Mouse (Mus musculus) hindbrain, embryonic 12.5 days (tissue): Measurements from ENCODE around the gene Gcm1. TPM values are rescaled to one million over a fixed set of nuclear protein-coding genes. Genes with fewer than 3 reads are reported as not detected.
"Not testable (repeated sequence)": the region's sequence is repeated elsewhere in the genome, so short reads cannot be mapped to it uniquely, and the experiment has no call there.

Experiments used
- ATAC-seq: fragments of 200-750 bp; cut with Nextera tagmentation; 2 replicates; pipeline ENCODE4 v1.8.0; 2017; ENCODE audit warnings: moderate TSS enrichment; ENCODE audit not compliant: low FRiP score
- H3K27ac ChIP-seq: fragments of 300-500 bp; sonication (generic); 2 replicates; pipeline ENCODE4 v1.5.1; 2016; ENCODE audit warnings: mild to moderate bottlenecking
- H3K27me3 ChIP-seq: fragments of 300-500 bp; sonication (generic); 2 replicates; pipeline ENCODE4 v1.6.1; 2016; ENCODE audit warnings: mild to moderate bottlenecking
- H3K36me3 ChIP-seq: fragments of 300-500 bp; sonication (generic); 2 replicates; pipeline ENCODE4 v1.6.1; 2016; ENCODE audit warnings: mild to moderate bottlenecking
- H3K4me1 ChIP-seq: fragments of 300-500 bp; sonication (generic); 2 replicates; pipeline ENCODE4 v1.6.1; 2016
- H3K4me2 ChIP-seq: fragments of 300-500 bp; sonication (generic); replicated peaks from 2 replicates; pipeline ENCODE4 v1.6.1; 2016; ENCODE audit warnings: mild to moderate bottlenecking
- H3K4me3 ChIP-seq: fragments of 300-500 bp; sonication (generic); 2 replicates; pipeline ENCODE4 v1.5.1; 2016; ENCODE audit warnings: mild to moderate bottlenecking
- H3K9ac ChIP-seq: fragments of 300-500 bp; sonication (generic); 2 replicates; pipeline ENCODE4 v1.6.1; 2016; ENCODE audit warnings: mild to moderate bottlenecking, moderate library complexity
- H3K9me3 ChIP-seq: fragments of 300-500 bp; sonication (generic); replicated peaks from 2 replicates; pipeline ENCODE4 v1.6.1; 2016; ENCODE audit warnings: mild to moderate bottlenecking
- WGBS: fragments of 180-500 bp; shearing (Covaris S2); methylation state at CpG from one replicate; pipeline ENCODE4 v1.1.7; 2016; 5-methylcytosine and 5-hydroxymethylcytosine counted together
- polyA plus RNA-seq: library from polyadenylated mRNA; unstranded; fragments of >200 nt; fragmentation: Nextera tagmentation; extraction: Ambion mirVana; gene quantifications from 2 replicates; pipeline ENCODE4 v1.2.1, GENCODE M21; 2016

The Gcm1 gene
- polyA plus RNA-seq, 1 experiment from 2014 or later, result not detected

- H3K27ac ChIP-seq, result no peak overlapping the region
- no peaks in the 10 kb centered on the region for H3K9me3 ChIP-seq
- no peak overlapping the region for H3K9ac ChIP-seq
- H3K4me1 ChIP-seq, result no peaks in the 10 kb centered on the region
- 77% methylated on average over 3 of the region's 3 CpGs for WGBS
- H3K4me3 ChIP-seq, result no peak overlapping the region
- ATAC-seq, result no peak
- H3K4me2 ChIP-seq, result no peak overlapping the region
- no peaks in the 10 kb centered on the region for H3K27me3 ChIP-seq
- H3K36me3 ChIP-seq, result no peaks in the 10 kb centered on the region
Observed at GRCm38 (mm10) chr9:78054298-78054697, 2.6 kb downstream of the Gcm1 start.

DNA sequence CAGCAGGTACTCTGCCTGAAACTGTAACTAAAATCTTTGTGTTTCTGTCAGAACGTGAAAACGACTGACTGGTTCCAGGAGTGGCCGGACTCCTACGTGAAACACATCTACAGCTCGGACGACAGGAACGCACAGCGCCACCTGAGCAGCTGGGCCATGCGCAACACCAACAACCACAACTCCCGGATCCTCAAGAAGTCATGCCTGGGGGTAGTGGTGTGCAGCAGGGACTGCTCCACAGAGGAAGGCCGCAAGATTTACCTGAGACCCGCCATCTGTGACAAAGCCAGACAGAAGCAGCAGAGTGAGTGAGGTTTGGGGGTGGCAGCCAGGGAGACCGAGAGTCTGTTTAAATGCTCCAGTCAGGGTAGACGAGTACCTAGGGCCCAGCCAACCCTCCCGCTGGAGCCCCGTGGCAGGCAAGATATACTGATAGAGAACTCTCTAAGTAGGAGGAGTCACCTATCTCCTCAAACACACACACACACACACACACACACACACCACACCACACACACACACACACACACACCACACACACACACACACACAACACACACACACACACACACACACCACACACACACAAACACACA lies 7.9 kb downstream of the Gcm1 start:
- Histone ChIP-seq H3K9ac (no peak overlapping the region), H3K9me3 (no peaks in the 10 kb centered on the region), H3K4me3 (no peak overlapping the region), H3K4me1 (no peaks in the 10 kb centered on the region), H3K27me3 (no peaks in the 10 kb centered on the region), H3K27ac (no peak overlapping the region), H3K4me2 (no peak overlapping the region), H3K36me3 (no peaks in the 10 kb centered on the region)
- ATAC-seq, result no peak
- 83% methylated on average over 16 of the region's 16 CpGs for WGBS

DNA sequence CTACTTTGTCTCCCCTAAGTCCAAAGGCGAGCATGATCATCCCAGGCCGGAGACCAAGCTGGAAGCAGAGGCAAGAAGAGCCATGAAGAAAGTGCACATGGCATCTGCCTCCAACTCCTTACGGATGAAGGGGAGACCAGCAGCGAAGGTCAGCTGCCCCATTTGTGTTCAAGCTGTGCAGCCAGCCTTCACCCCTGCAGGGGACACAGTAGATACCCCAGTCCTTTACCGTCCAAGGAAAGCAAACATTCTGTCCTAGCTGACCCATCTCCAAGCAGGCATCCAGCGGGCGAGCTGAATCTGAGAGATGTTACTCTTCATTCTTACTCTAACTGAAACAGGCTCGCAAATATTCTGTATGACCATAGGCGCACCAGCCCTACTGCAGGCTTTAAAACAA lies 10.7 kb downstream of the Gcm1 start:
- Histone ChIP-seq H3K9me3 (no peaks in the 10 kb centered on the region), H3K4me2 (no peak overlapping the region), H3K27me3 (no peaks in the 10 kb centered on the region), H3K4me3 (no peak overlapping the region), H3K36me3 (no peaks in the 10 kb centered on the region), H3K4me1 (no peaks in the 10 kb centered on the region), H3K9ac (no peak overlapping the region), H3K27ac (no peak overlapping the region)
- ATAC-seq, result no peak
- WGBS, result 69% methylated on average over 9 of the region's 9 CpGs

DNA sequence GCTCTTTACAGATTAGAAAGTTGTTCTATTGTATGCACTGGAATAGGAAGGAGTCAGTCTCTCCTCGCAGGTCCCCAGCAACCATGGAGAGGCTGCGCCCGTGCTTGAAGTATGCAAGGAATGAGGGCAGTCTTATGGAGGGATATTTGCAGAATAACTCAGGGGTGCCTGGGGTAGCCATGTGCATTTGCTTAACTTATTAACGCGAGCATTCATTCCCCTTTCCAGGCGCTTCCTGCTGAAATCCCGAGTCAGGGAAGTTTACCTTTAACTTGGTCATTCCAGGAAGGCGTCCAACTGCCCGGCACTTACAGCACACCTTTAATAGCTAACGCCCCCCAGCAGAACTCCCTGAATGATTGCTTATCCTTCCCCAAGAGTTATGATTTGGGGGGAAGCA lies 12.4 kb downstream of the Gcm1 start:
- H3K27ac ChIP-seq, result no peak overlapping the region
- H3K4me2 ChIP-seq, result no peak overlapping the region
- H3K27me3 ChIP-seq, result no peaks in the 10 kb centered on the region
- WGBS, result 67% methylated on average over 10 of the region's 10 CpGs
- H3K9ac ChIP-seq, result no peak overlapping the region
- H3K36me3 ChIP-seq, result no peaks in the 10 kb centered on the region
- H3K9me3 ChIP-seq, result no peaks in the 10 kb centered on the region
- H3K4me1 ChIP-seq, result no peaks in the 10 kb centered on the region
- no peak overlapping the region for H3K4me3 ChIP-seq
- no peak for ATAC-seq

GRCm38 (mm10) chr9:78070496-78070895 lies 18.8 kb downstream of the Gcm1 start:
- H3K4me2 ChIP-seq, result no peak overlapping the region
- H3K9me3 ChIP-seq, result no peaks in the 10 kb centered on the region
- H3K4me1 ChIP-seq, result 0 out of 2 replicates have a peak, but pooled peaks cover 2% of the 10 kb centered on the region
- 74% methylated on average over 5 of the region's 5 CpGs for WGBS
- no peaks in the 10 kb centered on the region for H3K27me3 ChIP-seq
- ATAC-seq, result no peak
- H3K4me3 ChIP-seq, result no peak overlapping the region
- H3K27ac ChIP-seq, result no peak overlapping the region
- H3K36me3 ChIP-seq, result no peaks in the 10 kb centered on the region
- H3K9ac ChIP-seq, result no peak overlapping the region

DNA sequence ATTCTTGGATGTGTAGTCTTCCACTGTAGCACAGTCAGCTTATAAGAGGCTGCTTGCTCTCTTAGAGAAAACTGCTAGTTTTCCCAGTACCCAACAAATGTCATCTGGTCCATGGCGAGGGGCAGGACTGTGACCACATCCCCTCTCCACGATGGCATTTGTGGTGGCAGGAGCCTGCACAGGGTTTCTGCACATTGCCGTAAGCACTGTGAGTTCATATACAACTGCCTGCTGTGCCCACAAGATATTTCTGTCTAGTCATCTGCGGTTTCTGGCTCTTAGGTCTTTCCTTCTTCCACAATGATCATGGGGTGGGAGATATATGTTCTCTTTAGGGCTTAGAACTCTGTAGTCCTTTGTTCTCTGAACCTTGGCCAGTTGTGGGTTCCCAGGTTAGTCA lies 19.9 kb downstream of the Gcm1 start:
- no peaks in the 10 kb centered on the region for H3K9me3 ChIP-seq
- no peak overlapping the region for H3K9ac ChIP-seq
- no peak overlapping the region for H3K4me3 ChIP-seq
- WGBS, result 92% methylated on average over 4 of the region's 4 CpGs
- H3K27me3 ChIP-seq, result no peaks in the 10 kb centered on the region
- ATAC-seq, result no peak
- no peak overlapping the region for H3K27ac ChIP-seq
- H3K36me3 ChIP-seq, result no peaks in the 10 kb centered on the region
- 0 out of 2 replicates have a peak, but pooled peaks cover 2% of the 10 kb centered on the region for H3K4me1 ChIP-seq
- H3K4me2 ChIP-seq, result no peak overlapping the region

DNA sequence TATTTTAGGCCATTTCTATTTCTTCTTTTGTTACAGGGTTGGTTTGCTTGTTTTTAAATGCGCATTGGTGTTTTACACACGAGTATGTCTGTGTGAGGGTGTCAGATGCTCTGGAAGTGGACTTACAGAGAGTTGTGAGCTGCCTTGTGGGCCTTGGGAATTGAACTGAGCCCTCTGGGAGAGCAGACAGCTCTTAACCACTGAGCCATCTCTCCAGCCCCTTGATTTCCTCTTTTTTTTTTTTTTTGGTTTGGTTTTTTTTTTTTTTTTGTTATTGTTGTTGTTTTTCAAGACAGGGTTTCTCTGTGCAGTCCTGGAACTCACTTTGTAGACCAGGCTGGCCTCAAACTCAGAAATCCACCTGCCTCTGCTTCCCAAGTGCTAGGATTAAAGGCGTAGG lies 21.6 kb downstream of the Gcm1 start:
- H3K36me3 ChIP-seq, ATAC-seq, H3K27ac ChIP-seq, H3K27me3 ChIP-seq, H3K4me3 ChIP-seq, H3K4me2 ChIP-seq, H3K9ac ChIP-seq, H3K4me1 ChIP-seq, H3K9me3 ChIP-seq: not testable (repeated sequence)
- 86% methylated on average over 3 of the region's 3 CpGs for WGBS

GRCm38 (mm10) chr9:78073713-78074340 lies 22.1 kb downstream of the Gcm1 start:
- Histone ChIP-seq H3K36me3 (no peaks in the 10 kb centered on the region), H3K9ac (no peak overlapping the region), H3K9me3 (no peaks in the 10 kb centered on the region), H3K27ac (no peak overlapping the region), H3K27me3 (no peaks in the 10 kb centered on the region), H3K4me2 (no peak overlapping the region), H3K4me1 (0 out of 2 replicates have a peak, but pooled peaks cover 2% of the 10 kb centered on the region), H3K4me3 (no peak overlapping the region)
- ATAC-seq, result no peak
- 90% methylated on average over 13 of the region's 13 CpGs for WGBS

- H3K4me3 ChIP-seq, result no peak overlapping the region
- no peak for ATAC-seq
- H3K36me3 ChIP-seq, result no peaks in the 10 kb centered on the region
- 85% methylated on average over 3 of the region's 3 CpGs for WGBS
- H3K27ac ChIP-seq, result no peak overlapping the region
- H3K9me3 ChIP-seq, result no peaks in the 10 kb centered on the region
- no peak overlapping the region for H3K9ac ChIP-seq
- 0 out of 2 replicates have a peak, but pooled peaks cover 2% of the 10 kb centered on the region for H3K4me1 ChIP-seq
- no peaks in the 10 kb centered on the region for H3K27me3 ChIP-seq
- H3K4me2 ChIP-seq, result no peak overlapping the region
Observed at GRCm38 (mm10) chr9:78075256-78075655, 23.5 kb downstream of the Gcm1 start.

GRCm38 (mm10) chr9:78078240-78078639 lies 26.5 kb downstream of the Gcm1 start:
- WGBS, result 43% methylated on average over 2 of the region's 2 CpGs
- Histone ChIP-seq H3K27ac (no peak overlapping the region), H3K27me3 (no peaks in the 10 kb centered on the region), H3K4me1 (no peaks in the 10 kb centered on the region), H3K36me3 (peaks cover 16% of the 10 kb centered on the region), H3K9ac (no peak overlapping the region), H3K4me3 (no peak overlapping the region), H3K4me2 (no peak overlapping the region), H3K9me3 (no peaks in the 10 kb centered on the region)
- no peak for ATAC-seq

DNA sequence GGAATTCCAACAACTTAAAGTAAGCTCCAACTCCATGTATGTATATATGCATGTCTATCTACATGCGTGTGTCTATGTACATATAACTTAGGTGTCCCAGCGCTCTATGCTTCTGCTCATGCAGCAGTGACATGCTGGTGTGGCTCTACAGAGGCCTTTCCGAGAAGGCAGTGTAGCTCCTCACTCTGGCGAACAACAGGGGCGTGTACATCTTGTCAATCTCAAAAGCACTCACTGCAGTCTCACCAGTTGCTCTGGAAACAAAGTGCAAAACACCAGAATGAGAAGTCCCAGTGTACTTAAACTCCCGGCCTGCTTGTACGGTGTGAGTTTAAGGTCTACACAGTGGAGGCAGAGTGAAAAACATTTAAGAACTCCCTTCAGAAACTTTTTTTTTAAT lies 30.1 kb downstream of the Gcm1 start:
- Histone ChIP-seq H3K9ac (no peak overlapping the region), H3K4me3 (no peak overlapping the region), H3K9me3 (no peaks in the 10 kb centered on the region), H3K27ac (no peak overlapping the region), H3K4me1 (no peaks in the 10 kb centered on the region), H3K27me3 (no peaks in the 10 kb centered on the region), H3K4me2 (no peak overlapping the region), H3K36me3 (peaks cover 50% of the 10 kb centered on the region)
- WGBS, result 68% methylated on average over 7 of the region's 7 CpGs
- ATAC-seq, result no peak; the same call in 1 of the 2 replicates

DNA sequence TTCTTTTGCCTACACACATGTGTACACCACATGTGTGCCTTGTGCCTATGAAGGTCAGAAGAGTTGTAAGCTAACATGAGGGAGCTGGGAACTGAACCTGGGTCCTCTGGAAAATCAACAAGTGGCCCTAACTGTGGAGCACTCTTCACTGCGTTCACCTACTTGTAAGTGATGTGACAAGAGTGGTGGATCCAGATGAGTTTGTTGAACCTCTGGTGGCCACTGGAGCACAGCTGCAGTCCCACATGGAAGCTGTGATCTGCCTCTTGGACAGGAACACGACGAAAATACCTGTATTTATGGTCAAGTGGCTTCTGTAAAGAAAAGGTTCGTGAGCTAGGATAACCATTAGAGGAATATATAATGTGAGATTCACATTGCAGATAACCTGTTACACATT lies 32.6 kb downstream of the Gcm1 start:
- Histone ChIP-seq H3K4me2 (no peak overlapping the region), H3K4me1 (no peaks in the 10 kb centered on the region), H3K36me3 (peaks cover 55% of the 10 kb centered on the region), H3K9me3 (no peaks in the 10 kb centered on the region), H3K4me3 (no peak overlapping the region), H3K27me3 (no peaks in the 10 kb centered on the region), H3K9ac (no peak overlapping the region), H3K27ac (no peak overlapping the region)
- no peak for ATAC-seq
- WGBS, result 94% methylated on average over 4 of the region's 4 CpGs

DNA sequence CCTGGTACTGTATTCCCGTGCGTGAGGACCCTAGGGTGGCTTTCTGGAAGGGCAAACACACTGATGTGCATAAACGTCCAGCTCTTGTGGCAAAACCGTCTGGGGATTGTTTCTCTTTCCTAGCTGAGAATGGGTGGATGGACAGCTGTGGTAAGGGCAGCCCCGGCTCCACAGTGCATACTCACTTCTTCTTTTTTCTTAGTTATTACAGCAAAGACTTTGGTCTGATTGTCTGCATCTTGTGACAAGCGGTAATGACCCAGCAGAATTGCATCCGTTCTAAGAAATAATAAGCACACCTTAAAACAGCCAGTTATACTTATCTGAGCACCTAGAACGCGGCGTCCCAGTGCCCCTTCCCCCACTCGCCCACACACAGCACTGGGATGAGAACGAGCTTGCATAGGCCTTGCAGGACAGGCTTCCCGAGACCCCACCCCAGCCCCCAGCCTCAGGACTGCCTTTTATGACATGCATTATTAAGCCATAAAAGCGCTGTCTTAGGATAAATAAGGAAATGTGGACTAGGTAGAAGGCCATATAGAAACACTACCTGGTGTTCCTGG lies 34.1 kb downstream of the Gcm1 start:
- Histone ChIP-seq H3K9me3 (no peaks in the 10 kb centered on the region), H3K27me3 (no peaks in the 10 kb centered on the region), H3K4me2 (no peak overlapping the region), H3K4me3 (no peak overlapping the region), H3K9ac (no peak overlapping the region), H3K4me1 (no peaks in the 10 kb centered on the region), H3K27ac (no peak overlapping the region), H3K36me3 (peaks cover 57% of the 10 kb centered on the region)
- ATAC-seq, result no peak
- WGBS, result 91% methylated on average over 14 of the region's 14 CpGs
